Mouse (Mus musculus) embryonic fibroblast, embryonic 13.5 days (primary cell): Measurements from ENCODE around the gene Pax6. TPM values are rescaled to one million over a fixed set of nuclear protein-coding genes. Genes with fewer than 3 reads are reported as not detected.

Source experiments
- H3K27ac ChIP-seq: 2 replicates; pipeline ENCODE4 v1.5.1; 2012; ENCODE audit warnings: low read length, control low read depth, inconsistent platforms; ENCODE audit not compliant: insufficient read depth
- H3K4me1 ChIP-seq: 2 replicates; pipeline ENCODE4 v1.6.1; 2011; ENCODE audit warnings: low read length; ENCODE audit not compliant: control insufficient read depth, insufficient read depth
- H3K4me3 ChIP-seq: 2 replicates; pipeline ENCODE4 v1.5.1; 2011; ENCODE audit warnings: mild to moderate bottlenecking, control low read depth, low read length; ENCODE audit not compliant: insufficient read depth
- CTCF ChIP-seq: IDR thresholded peaks from 2 replicates; pipeline ENCODE4 v1.5.1; 2011; ENCODE audit warnings: mild to moderate bottlenecking, control low read depth, low read length, moderate library complexity, borderline replicate concordance; ENCODE audit not compliant: insufficient read depth
- POLR2A ChIP-seq: IDR thresholded peaks from 2 replicates; pipeline ENCODE4 v1.6.1; 2011; ENCODE audit warnings: low read depth, mild to moderate bottlenecking, control low read depth, low read length, moderate library complexity
- polyA plus RNA-seq: library from polyadenylated mRNA; stranded (reverse); fragments of >200 nt; gene quantifications from 2 replicates; pipeline ENCODE4 v1.2.4, GENCODE M21; 2011; ENCODE audit warnings: low read depth; ENCODE audit not compliant: missing spikeins, insufficient read length

Pax6 gene
- polyA plus RNA-seq, 1 experiment: 2.2 TPM

- TF ChIP-seq POLR2A: no peak
- no peak for TF ChIP-seq CTCF
- H3K4me1 ChIP-seq: 0 out of 2 replicates have a peak, but pooled peaks cover 6% of the 10 kb centered on the region
- H3K4me3 ChIP-seq: peak overlapping the region; percentile 15
- H3K27ac ChIP-seq: no peak overlapping the region
Measured at GRCm38 (mm10) chr2:105676080-105676908, 7.6 kb downstream of the Pax6 start.

GRCm38 (mm10) chr2:105676909-105677433, 8.3 kb downstream of the Pax6 start:
- TF ChIP-seq CTCF (no peak), POLR2A (no peak)
- no peak overlapping the region for H3K27ac ChIP-seq
- no peak overlapping the region for H3K4me3 ChIP-seq
- H3K4me1 ChIP-seq: 0 out of 2 replicates have a peak, but pooled peaks cover 6% of the 10 kb centered on the region

GRCm38 (mm10) chr2:105677434-105678105, 8.9 kb downstream of the Pax6 start:
- H3K4me1 ChIP-seq: 0 out of 2 replicates have a peak, but pooled peaks cover 6% of the 10 kb centered on the region

GRCm38 (mm10) chr2:105678306-105678705, 9.6 kb downstream of the Pax6 start:
- Histone ChIP-seq H3K4me1 (0 out of 2 replicates have a peak, but pooled peaks cover 6% of the 10 kb centered on the region), H3K4me3 (no peak overlapping the region), H3K27ac (no peak overlapping the region)
- no peak for TF ChIP-seq CTCF
- TF ChIP-seq POLR2A: no peak

More at GRCm38 (mm10) chr2:105677434-105678105, 8.9 kb downstream of the Pax6 start:
- Histone ChIP-seq H3K4me3 (no peak overlapping the region), H3K27ac (no peak overlapping the region)
- TF ChIP-seq CTCF (no peak), POLR2A (no peak)

GRCm38 (mm10) chr2:105678880-105679321, 10.2 kb downstream of the Pax6 start:
- Histone ChIP-seq H3K27ac (no peak overlapping the region), H3K4me3 (no peak overlapping the region), H3K4me1 (0 out of 2 replicates have a peak, but pooled peaks cover 5% of the 10 kb centered on the region)
- no peak for TF ChIP-seq CTCF
- TF ChIP-seq POLR2A: no peak

GRCm38 (mm10) chr2:105679331-105679730, 10.6 kb downstream of the Pax6 start:
- TF ChIP-seq CTCF (no peak), POLR2A (no peak)
- H3K4me3 ChIP-seq: no peak overlapping the region
- 0 out of 2 replicates have a peak, but pooled peaks cover 2% of the 10 kb centered on the region for H3K4me1 ChIP-seq
- H3K27ac ChIP-seq: no peak overlapping the region

- TF ChIP-seq POLR2A: no peak
- no peak for TF ChIP-seq CTCF
- Histone ChIP-seq H3K4me3 (no peak overlapping the region), H3K27ac (no peak overlapping the region), H3K4me1 (0 out of 2 replicates have a peak, but pooled peaks cover 2% of the 10 kb centered on the region)
Measured at GRCm38 (mm10) chr2:105680146-105680998, 11.7 kb downstream of the Pax6 start.

GRCm38 (mm10) chr2:105680999-105681710, 12.5 kb downstream of the Pax6 start:
- Histone ChIP-seq H3K27ac (no peak overlapping the region), H3K4me1 (0 out of 2 replicates have a peak, but pooled peaks cover 2% of the 10 kb centered on the region), H3K4me3 (no peak overlapping the region)
- TF ChIP-seq CTCF (no peak), POLR2A (no peak)
